ENCODE assay signal across 12 mouse cellular contexts in genomic region chr3:66976889-66977615, GRCm38 (mm10). TPM values are rescaled to one million over a fixed set of nuclear protein-coding genes. Genes with fewer than 3 reads are reported as not detected.
DNase-seq lines count a peak whose midpoint lies in the region; ATAC-seq lines count a peak whose summit lies in the region.
"Had no signal": no experiment of that assay in that cellular context is flagged by ENCODE, and none has a peak within 500 bp of the region (broad histone marks: within the 10 kb centered on the region; RNA-seq: fewer than 3 reads in every experiment).

No protein-coding gene starts in this region.

- peaks cover 67% of the 10 kb centered on the region for H3K27me3 ChIP-seq in hindbrain, embryonic 15.5 days
- H3K27me3 ChIP-seq in midbrain, embryonic 15.5 days (replicated peaks) = peaks cover 13% of the 10 kb centered on the region

- WGBS in hindbrain, embryonic 15.5 days = 4% methylated on average over 13 of the region's 13 CpGs
- 5% methylated on average over 13 of the region's 13 CpGs for WGBS in midbrain, embryonic 15.5 days

- peak overlapping the region; percentile 33; the same call in 1 of the 2 replicates for H3K4me3 ChIP-seq in hindbrain, embryonic 15.5 days
- peak overlapping the region; percentile 48 for H3K4me3 ChIP-seq in midbrain, embryonic 15.5 days

- H3K9me3 ChIP-seq in hindbrain, embryonic 15.5 days = no peaks in the 10 kb centered on the region
- H3K9me3 ChIP-seq in midbrain, embryonic 15.5 days = no peaks in the 10 kb centered on the region
- H3K9me3 ChIP-seq: heart, embryonic 15.5 days had no signal

- no peak overlapping the region for H3K4me2 ChIP-seq in hindbrain, embryonic 15.5 days
- peak overlapping the region; percentile 61 for H3K4me2 ChIP-seq in midbrain, embryonic 15.5 days
- H3K4me2 ChIP-seq: heart, embryonic 15.5 days; liver, embryonic 11.5 days had no signal

- no peaks in the 10 kb centered on the region for H3K36me3 ChIP-seq in hindbrain, embryonic 15.5 days
- no peaks in the 10 kb centered on the region for H3K36me3 ChIP-seq in midbrain, embryonic 15.5 days (replicated peaks)
- H3K36me3 ChIP-seq: heart, embryonic 15.5 days had no signal

- ATAC-seq in hindbrain, embryonic 15.5 days (ENCODE audit: low FRiP score, low read depth) = no peak
- ATAC-seq in midbrain, embryonic 15.5 days (replicated peaks) = no peak

- intact Hi-C loops in left cerebral cortex, postnatal 36 days (cut with DNase I) = no loop called here

- no peak overlapping the region for H3K9ac ChIP-seq in hindbrain, embryonic 15.5 days
- 0 out of 2 replicates have a peak overlapping the region, but pooled peaks have one; percentile 5 for H3K9ac ChIP-seq in midbrain, embryonic 15.5 days
- H3K9ac ChIP-seq: heart, embryonic 15.5 days had no signal

- peak; percentile 55 for DNase-seq in NIH3T3 (ENCODE audit: low read depth)
- DNase-seq in embryo, embryonic 11 days = peak; percentile 48
- no peak for DNase-seq in left cerebral cortex, postnatal 36 days (ENCODE audit: low spot score in 2 of 2)
- DNase-seq in spleen, postnatal 36 days (ENCODE audit: low spot score in 2 of 2) = no peak
- no peak for DNase-seq in frontal cortex, postnatal 25 days (ENCODE audit: low spot score in 2 of 2)
- DNase-seq: kidney, adult 8-10 months; lung, postnatal 10 days; right cerebral cortex, postnatal 25 days had no signal

- 0 out of 2 replicates have a peak overlapping the region, but pooled peaks have one; percentile 1 for H3K27ac ChIP-seq in hindbrain, embryonic 15.5 days (replicated peaks)
- peak overlapping the region; percentile 71 for H3K27ac ChIP-seq in midbrain, embryonic 15.5 days
- H3K27ac ChIP-seq: heart, embryonic 15.5 days had no signal

- H3K4me1 ChIP-seq in hindbrain, embryonic 15.5 days (replicated peaks) = peaks cover 22% of the 10 kb centered on the region
- peaks cover 40% of the 10 kb centered on the region for H3K4me1 ChIP-seq in midbrain, embryonic 15.5 days

RNA-seq across cellular contexts. Expression of gene Rsrc1, which starts 4.1 kb away (rescaled TPM):
- 29.3 and 33.3 TPM in 2 replicates for polyA plus RNA-seq in hindbrain, embryonic 15.5 days (2015; fragmentation: Nextera tagmentation; extraction: Ambion mirVana)
- 38.8 and 39.3 TPM in 2 replicates for polyA plus RNA-seq in midbrain, embryonic 15.5 days (2015; fragmentation: Nextera tagmentation; extraction: Ambion mirVana)
- total RNA-seq in left cerebral cortex, postnatal 36 days (2021) = 10 to 100 TPM; 31.9 to 36.0 TPM

RNA-seq across cellular contexts. Expression of gene Shox2, which starts 4.5 kb away (rescaled TPM):
- polyA plus RNA-seq in hindbrain, embryonic 15.5 days (2015; fragmentation: Nextera tagmentation; extraction: Ambion mirVana) = 23.6 and 37.9 TPM in 2 replicates
- polyA plus RNA-seq in midbrain, embryonic 15.5 days (2015; fragmentation: Nextera tagmentation; extraction: Ambion mirVana) = 56.1 and 58.6 TPM in 2 replicates
- under 1 TPM in 1 of 2 experiments, not detected in 1; 0.17 TPM for total RNA-seq in left cerebral cortex, postnatal 36 days (2021)

Comparison
In these comparisons a context has a peak if more than half of its experiments do, and no peak if none do; other contexts are left out.
1. DNase-seq: peak in NIH3T3 (single experiment) and embryo, embryonic 11 days (single experiment); none in left cerebral cortex, postnatal 36 days (0 of 2), spleen, postnatal 36 days (0 of 2) and frontal cortex, postnatal 25 days (0 of 2).